Mouse (Mus musculus) lung, embryonic 14.5 days (tissue): ENCODE data around the gene Resp18. TPM values are rescaled to one million over a fixed set of nuclear protein-coding genes. Genes with fewer than 3 reads are reported as not detected.

Source experiments
- ATAC-seq: fragments of 200-750 bp; cut with Nextera tagmentation; 2 replicates; pipeline ENCODE4 v1.8.0; 2017; ENCODE audit warnings: mild to moderate bottlenecking, moderate TSS enrichment, moderate library complexity; ENCODE audit not compliant: insufficient read depth
- DNase-seq: peaks from one replicate; pipeline ENCODE4 v3.0.0-alpha.2; 2015
- H3K27ac ChIP-seq: fragments of 300-500 bp; sonication (generic); 2 replicates; pipeline ENCODE4 v1.5.1; 2014; ENCODE audit warnings: low read depth, mild to moderate bottlenecking, moderate library complexity
- H3K27me3 ChIP-seq: fragments of 300-500 bp; sonication (generic); 2 replicates; pipeline ENCODE4 v1.6.1; 2014; ENCODE audit warnings: low read length, control low read depth; ENCODE audit not compliant: insufficient read depth
- H3K36me3 ChIP-seq: fragments of 300-500 bp; sonication (generic); 2 replicates; pipeline ENCODE4 v1.6.1; 2014; ENCODE audit warnings: control low read depth; ENCODE audit not compliant: insufficient read depth
- H3K4me1 ChIP-seq: fragments of 300-500 bp; sonication (generic); 2 replicates; pipeline ENCODE4 v1.6.1; 2014; ENCODE audit warnings: antibody characterized with exemption, control low read depth; ENCODE audit not compliant: insufficient read depth
- H3K4me2 ChIP-seq: fragments of 300-500 bp; sonication (generic); 2 replicates; pipeline ENCODE4 v1.6.1; 2014; ENCODE audit warnings: mild to moderate bottlenecking
- H3K4me3 ChIP-seq: fragments of 300-500 bp; sonication (generic); 2 replicates; pipeline ENCODE4 v1.5.1; 2014; ENCODE audit warnings: low read depth, low read length
- H3K9ac ChIP-seq: fragments of 300-500 bp; sonication (generic); 2 replicates; pipeline ENCODE4 v1.6.1; 2014
- H3K9me3 ChIP-seq: fragments of 300-500 bp; sonication (generic); 2 replicates; pipeline ENCODE4 v1.6.1; 2016; ENCODE audit warnings: low read depth, low read length, control low read depth
- CTCF ChIP-seq: IDR thresholded peaks from 2 replicates; pipeline ENCODE4 v1.5.1; 2016; ENCODE audit warnings: antibody characterized with exemption, low read depth
- WGBS: fragments of 180-500 bp; shearing (Covaris S2); extraction: QIAGEN DNeasy Blood & Tissue Kit; methylation state at CpG from one replicate; pipeline ENCODE4 v1.1.7; 2014; 5-methylcytosine and 5-hydroxymethylcytosine counted together
- polyA plus RNA-seq: library from polyadenylated mRNA; unstranded; fragments of >200 nt; fragmentation: Nextera tagmentation; extraction: Ambion mirVana; gene quantifications from 2 replicates; pipeline ENCODE4 v1.2.1, GENCODE M21; 2014

Resp18 gene
- polyA plus RNA-seq, 1 experiment from 2014 or later, result not detected

GRCm38 (mm10) chr1:75226138-75226537, 52.1 kb downstream of the Resp18 start:
- 44% methylated on average over 2 of the region's 2 CpGs for WGBS
- H3K4me1 ChIP-seq, result no peaks in the 10 kb centered on the region

GRCm38 (mm10) chr1:75225473-75225872, 52.7 kb downstream of the Resp18 start:
- no peak for DNase-seq
- Histone ChIP-seq H3K4me2 (no peak overlapping the region), H3K9me3 (no peaks in the 10 kb centered on the region), H3K27me3 (peaks cover 10% of the 10 kb centered on the region; the same call in 1 of the 2 replicates), H3K4me1 (no peaks in the 10 kb centered on the region), H3K36me3 (no peaks in the 10 kb centered on the region), H3K27ac (no peak overlapping the region), H3K9ac (no peak overlapping the region), H3K4me3 (no peak overlapping the region)
- TF ChIP-seq CTCF, result no peak
- ATAC-seq, result no peak
- WGBS, result 54% methylated on average over 3 of the region's 3 CpGs

More at GRCm38 (mm10) chr1:75226138-75226537, 52.1 kb downstream of the Resp18 start:
- Histone ChIP-seq H3K36me3 (no peaks in the 10 kb centered on the region), H3K4me2 (no peak overlapping the region), H3K4me3 (no peak overlapping the region), H3K9me3 (no peaks in the 10 kb centered on the region), H3K27me3 (peaks cover 3% of the 10 kb centered on the region; the same call in 1 of the 2 replicates), H3K9ac (no peak overlapping the region), H3K27ac (no peak overlapping the region)
- ATAC-seq (no peak), DNase-seq (no peak)
- no peak for TF ChIP-seq CTCF

GRCm38 (mm10) chr1:75223532-75223931, 54.7 kb downstream of the Resp18 start:
- Histone ChIP-seq H3K4me1 (no peaks in the 10 kb centered on the region; the same call in 1 of the 2 replicates), H3K36me3 (no peaks in the 10 kb centered on the region), H3K4me3 (no peak overlapping the region), H3K9ac (no peak overlapping the region), H3K4me2 (no peak overlapping the region), H3K9me3 (no peaks in the 10 kb centered on the region), H3K27ac (no peak overlapping the region), H3K27me3 (peaks cover 29% of the 10 kb centered on the region)
- DNase-seq (no peak), ATAC-seq (no peak)
- TF ChIP-seq CTCF, result no peak
- 65% methylated on average over 6 of the region's 6 CpGs for WGBS

GRCm38 (mm10) chr1:75222926-75223325, 55.3 kb downstream of the Resp18 start:
- H3K27me3 ChIP-seq, result peaks cover 35% of the 10 kb centered on the region
- no peaks in the 10 kb centered on the region for H3K9me3 ChIP-seq
- ATAC-seq (no peak), DNase-seq (no peak)
- TF ChIP-seq CTCF, result no peak
- no peak overlapping the region for H3K27ac ChIP-seq
- H3K36me3 ChIP-seq, result no peaks in the 10 kb centered on the region
- H3K4me2 ChIP-seq, result no peak overlapping the region
- no peak overlapping the region for H3K4me3 ChIP-seq
- WGBS, result 78% methylated on average over 6 of the region's 6 CpGs
- no peak overlapping the region for H3K9ac ChIP-seq
- no peaks in the 10 kb centered on the region; the same call in 1 of the 2 replicates for H3K4me1 ChIP-seq

Other genes with a start within 250 kb of the Resp18 start
- 9.2 and 10.0 TPM in 2 replicates for gene Nhej1, start 153.2 kb downstream of the Resp18 start, polyA plus RNA-seq
- 0.20 and 0.23 TPM in 2 replicates for gene Slc23a3, start 144.5 kb downstream of the Resp18 start, polyA plus RNA-seq
- gene Cnppd1, start 135.7 kb downstream of the Resp18 start, polyA plus RNA-seq, result 31.5 and 32.4 TPM in 2 replicates
- 52.9 and 55.2 TPM in 2 replicates for gene Retreg2, start 135.6 kb downstream of the Resp18 start, polyA plus RNA-seq
- gene Zfand2b, start 109.8 kb downstream of the Resp18 start, polyA plus RNA-seq, result 32.6 and 32.9 TPM in 2 replicates
- gene Abcb6, start 98.0 kb downstream of the Resp18 start, polyA plus RNA-seq, result 15.4 and 16.8 TPM in 2 replicates
- gene Ankzf1, start 86.3 kb downstream of the Resp18 start, polyA plus RNA-seq, result 13.3 and 16.5 TPM in 2 replicates
- gene Atg9a, start 86.2 kb downstream of the Resp18 start, polyA plus RNA-seq, result 25.2 and 27.5 TPM in 2 replicates
- gene Glb1l, start 67.6 kb downstream of the Resp18 start, polyA plus RNA-seq, result 16.0 and 16.7 TPM in 2 replicates
- 115 and 119 TPM in 2 replicates for gene Stk16, start 67.6 kb downstream of the Resp18 start, polyA plus RNA-seq
- gene Tuba4a, start 58.5 kb downstream of the Resp18 start, polyA plus RNA-seq, result 21.3 and 25.3 TPM in 2 replicates
- gene A630095N17Rik, start 46.3 kb downstream of the Resp18 start, polyA plus RNA-seq, result not detected in 2 replicates
- 14.1 and 16.9 TPM in 2 replicates for gene Dnajb2, start 42.0 kb downstream of the Resp18 start, polyA plus RNA-seq
- gene Ptprn, start 13.9 kb downstream of the Resp18 start, polyA plus RNA-seq, result 0.21 and 0.37 TPM in 2 replicates
- gene Dnpep, start 39.6 kb upstream of the Resp18 start, polyA plus RNA-seq, result 110 and 113 TPM in 2 replicates
- 42.9 and 46.3 TPM in 2 replicates for gene Des, start 81.9 kb upstream of the Resp18 start, polyA plus RNA-seq
- 40.1 and 44.7 TPM in 2 replicates for gene Speg, start 96.9 kb upstream of the Resp18 start, polyA plus RNA-seq
- 61.2 and 67.3 TPM in 2 replicates for gene Gmppa, start 157.5 kb upstream of the Resp18 start, polyA plus RNA-seq
- 0.12 and 0.18 TPM in 2 replicates for gene Asic4, start 172.0 kb upstream of the Resp18 start, polyA plus RNA-seq
- 32.8 and 35.1 TPM in 2 replicates for gene Chpf, start 200.9 kb upstream of the Resp18 start, polyA plus RNA-seq
- 0.26 and 0.72 TPM in 2 replicates for gene Tmem198, start 201.1 kb upstream of the Resp18 start, polyA plus RNA-seq
- 83.9 and 93.3 TPM in 2 replicates for gene Obsl1, start 228.0 kb upstream of the Resp18 start, polyA plus RNA-seq
- gene Inha, start 228.7 kb upstream of the Resp18 start, polyA plus RNA-seq, result 1.7 and 2.1 TPM in 2 replicates
- gene Stk11ip, start 243.1 kb upstream of the Resp18 start, polyA plus RNA-seq, result 18.5 and 19.0 TPM in 2 replicates